Mouse (Mus musculus) thymus, adult 2 months (tissue): ENCODE data around the gene Mboat1.

Experiments
- CTCF ChIP-seq: fragments of 200-500 bp; IDR thresholded peaks from 2 replicates; pipeline ENCODE4 v1.5.1; 2012; ENCODE audit warnings: mild to moderate bottlenecking, control low read depth, low read length, moderate library complexity, borderline replicate concordance; ENCODE audit not compliant: control insufficient read depth, poor library complexity, insufficient read depth; ENCODE audit errors: extremely low read depth
- POLR2A ChIP-seq: fragments of 200-500 bp; IDR thresholded peaks from 2 replicates; pipeline ENCODE4 v1.6.1; 2012; ENCODE audit warnings: mild to moderate bottlenecking, low read length, control low read depth, moderate library complexity; ENCODE audit not compliant: control insufficient read depth, poor library complexity, insufficient read depth; ENCODE audit errors: extremely low read depth

- TF ChIP-seq POLR2A (no peak), CTCF (no peak)
Measured at GRCm38 (mm10) chr13:30095851-30096250, 40.4 kb upstream of the Mboat1 start.
